Mouse (Mus musculus) ES-E14 (cell line): Measurements from ENCODE around the gene Sptssa. TPM values are rescaled to one million over a fixed set of nuclear protein-coding genes. Genes with fewer than 3 reads are reported as not detected.

ENCODE experiments used
- DNase-seq: peaks from one replicate; pipeline ENCODE4 v3.0.0-alpha.2; 2013; ENCODE audit warnings: low read depth, low spot score
- H3K27ac ChIP-seq: 2 replicates; pipeline ENCODE4 v1.5.1; 2012; ENCODE audit warnings: low read depth, mild to moderate bottlenecking, low read length, moderate library complexity, mixed read lengths; ENCODE audit not compliant: poor library complexity, insufficient read depth, severe bottlenecking
- H3K36me3 ChIP-seq: 2 replicates; pipeline ENCODE4 v1.6.1; 2012; ENCODE audit warnings: mild to moderate bottlenecking, low read length, moderate library complexity, mixed read lengths; ENCODE audit not compliant: control insufficient read depth, poor library complexity, insufficient read depth, severe bottlenecking
- H3K4me1 ChIP-seq, 2 experiments: fragments of 150-350 bp in 1 of 2; sonication (generic) in 1 of 2; 2 replicates each; pipeline ENCODE4 v1.6.1; 2012; ENCODE audit warnings: low read length in 2 of 2, mild to moderate bottlenecking in 1 of 2, mixed read lengths in 1 of 2; ENCODE audit not compliant: control insufficient read depth in 2 of 2, insufficient read depth in 2 of 2, poor library complexity in 1 of 2
- H3K4me3 ChIP-seq, 2 experiments: fragments of 150-350 bp in 1 of 2; sonication (generic) in 1 of 2; 2 replicates each; pipeline ENCODE4 v1.5.1; 2012; ENCODE audit warnings: low read length in 2 of 2, low read depth in 1 of 2, mild to moderate bottlenecking in 1 of 2, mixed read lengths in 1 of 2; ENCODE audit not compliant: insufficient read depth in 1 of 2, poor library complexity in 1 of 2, severe bottlenecking in 1 of 2
- H3K9ac ChIP-seq: 2 replicates; pipeline ENCODE4 v1.6.1; 2012; ENCODE audit warnings: low read depth, mild to moderate bottlenecking, low read length, mixed read lengths; ENCODE audit not compliant: poor library complexity, insufficient read depth, severe bottlenecking
- H3K9me3 ChIP-seq: fragments of 150-350 bp; sonication (generic); 2 replicates; pipeline ENCODE4 v1.6.1; 2012; ENCODE audit warnings: low read depth, mild to moderate bottlenecking, low read length; ENCODE audit not compliant: control insufficient read depth, insufficient read depth
- CHD2 ChIP-seq: IDR thresholded peaks from 2 replicates; pipeline ENCODE4 v1.6.1; 2014; ENCODE audit warnings: mild to moderate bottlenecking, low read depth, low read length, inconsistent platforms
- HCFC1 ChIP-seq: IDR thresholded peaks from 2 replicates; pipeline ENCODE4 v1.6.1; 2012; ENCODE audit warnings: low read length, inconsistent platforms, borderline replicate concordance; ENCODE audit not compliant: insufficient read depth
- MAFK ChIP-seq: IDR thresholded peaks from 2 replicates; pipeline ENCODE4 v1.6.1; 2014; ENCODE audit warnings: mild to moderate bottlenecking, low read depth, low read length, inconsistent platforms; ENCODE audit not compliant: insufficient read depth
- ZC3H11A ChIP-seq: IDR thresholded peaks from 2 replicates; pipeline ENCODE4 v1.6.1; 2012; ENCODE audit warnings: low read depth, mild to moderate bottlenecking, inconsistent platforms, low read length, borderline replicate concordance
- ZNF384 ChIP-seq: IDR thresholded peaks from 2 replicates; pipeline ENCODE4 v1.6.1; 2012; ENCODE audit warnings: low read depth, low read length, inconsistent platforms
- in situ Hi-C, 2 experiments: fragments of 600-800 bp; cut with MboI; formaldehyde crosslinking; loops; one replicate each; pipeline ENCODE4 v1.15.1; 2025; ENCODE audit warnings: low sequenced_read_pairs in 2 of 2, inconsistent platforms in 1 of 2; ENCODE audit not compliant: unreplicated experiment in 2 of 2
- total RNA-seq: library from RNA; depleted of rRNA; stranded (reverse); fragments of 300-350 nt; gene quantifications from 2 replicates; pipeline ENCODE4 v1.2.3, GENCODE M21; 2012

Sptssa gene
- total RNA-seq, 1 experiment = 23.7 TPM

DNA sequence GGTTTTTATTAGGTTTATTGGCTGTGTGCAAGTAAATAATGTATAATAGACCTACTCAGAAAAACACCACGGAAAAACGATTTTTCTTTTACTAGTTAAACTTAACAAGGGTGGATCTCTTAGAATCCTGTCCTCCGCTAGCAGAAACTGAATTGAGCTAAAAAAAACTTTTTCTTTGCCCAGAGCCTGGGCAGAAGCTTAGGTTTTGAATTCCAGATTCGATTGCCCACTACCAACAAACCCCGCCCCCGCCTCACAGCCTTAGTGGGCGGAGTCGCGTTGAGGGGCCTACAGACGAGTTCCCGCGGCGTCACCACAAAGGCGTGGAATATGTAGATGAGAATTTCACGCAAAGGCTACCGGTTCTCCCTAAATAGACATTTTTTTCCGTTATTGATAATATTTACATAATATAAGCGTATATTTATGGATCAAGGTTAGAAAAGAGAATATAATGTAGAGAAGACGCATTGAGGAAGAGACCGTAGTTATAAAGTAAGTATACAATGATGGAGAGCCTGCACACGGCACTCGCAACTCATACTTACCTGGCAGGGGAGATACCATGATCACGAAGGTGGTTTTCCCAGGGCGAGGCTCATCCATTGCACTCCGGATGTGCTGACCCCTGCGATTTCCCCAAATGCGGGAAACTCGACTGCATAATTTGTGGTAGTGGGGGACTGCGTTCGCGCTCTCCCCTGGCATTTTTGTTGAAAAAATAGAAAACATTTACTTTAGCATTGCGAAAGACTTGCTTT lies 40.0 kb upstream of the Sptssa start:
- Histone ChIP-seq H3K4me1 (no peaks in the 10 kb centered on the region), H3K4me3 (peak overlapping the region; percentile 83 to 92), H3K9me3 (no peaks in the 10 kb centered on the region), H3K27ac (peak overlapping the region; percentile 58; the same call in 1 of the 2 replicates), H3K36me3 (peaks cover 2% of the 10 kb centered on the region; the same call in 1 of the 2 replicates), H3K9ac (peak overlapping the region; percentile 83)
- in situ Hi-C loops = no loop called here
- TF ChIP-seq ZC3H11A = no peak
- 0 out of 2 replicates have a peak, but pooled peaks have one; percentile 32 for TF ChIP-seq MAFK
- no peak for TF ChIP-seq CHD2
- TF ChIP-seq HCFC1 = peak; percentile 81
- TF ChIP-seq ZNF384 = peak; percentile 94
- peak; percentile 92 for DNase-seq

- TF ChIP-seq ZNF384 (no peak; the same call in 1 of the 2 replicates), HCFC1 (peak; percentile 92), ZC3H11A (no peak), MAFK (no peak)
- peaks cover 2% of the 10 kb centered on the region for H3K36me3 ChIP-seq
- peak within 1 kb of the TSS; percentile 75 for H3K27ac ChIP-seq
- in situ Hi-C loops = no loop called here
- H3K9me3 ChIP-seq = no peaks in the 10 kb centered on the region
- H3K4me1 ChIP-seq = no peaks in the 10 kb centered on the region
- peak within 1 kb of the TSS; percentile 96 for H3K9ac ChIP-seq
- peak; percentile 95 for DNase-seq
- H3K4me3 ChIP-seq = peak within 1 kb of the TSS; percentile 83 to 92
These were observed 39.3 kb upstream of the Sptssa start, which contains the start of gene Eapp for GRCm38 (mm10) chr12:54695511-54696241. TSS of gene Eapp (minus strand) at chr12:54695897.

GRCm38 (mm10) chr12:54694847-54695510 lies 38.6 kb upstream of the Sptssa start:
- Histone ChIP-seq H3K9ac (peak overlapping the region; percentile 96), H3K4me1 (no peaks in the 10 kb centered on the region), H3K4me3 (peak overlapping the region; percentile 83 to 92), H3K27ac (no peak overlapping the region), H3K36me3 (peaks cover 5% of the 10 kb centered on the region), H3K9me3 (no peaks in the 10 kb centered on the region)
- in situ Hi-C loops = no loop called here
- DNase-seq = no peak
- TF ChIP-seq CHD2 (no peak), ZC3H11A (no peak), HCFC1 (no peak), ZNF384 (peak; percentile 67; the same call in 1 of the 2 replicates), MAFK (no peak)

- no peak overlapping the region for H3K4me3 ChIP-seq
- in situ Hi-C loops = no loop called here
These were observed 32.7 kb upstream of the Sptssa start for GRCm38 (mm10) chr12:54689082-54689481.

More at GRCm38 (mm10) chr12:54689082-54689481, 32.7 kb upstream of the Sptssa start:
- peaks cover 0 to 3% of the 10 kb centered on the region in 2 experiments; a peak in 1 of 4 replicates for H3K4me1 ChIP-seq
- H3K9me3 ChIP-seq = no peaks in the 10 kb centered on the region
- H3K27ac ChIP-seq = no peak overlapping the region
- no peak for DNase-seq
- no peak for TF ChIP-seq CHD2
- no peak for TF ChIP-seq MAFK
- TF ChIP-seq ZC3H11A = no peak
- no peak for TF ChIP-seq HCFC1
- no peak for TF ChIP-seq ZNF384
- H3K36me3 ChIP-seq = peaks cover 11% of the 10 kb centered on the region
- no peak overlapping the region for H3K9ac ChIP-seq
